Mouse (Mus musculus): ENCODE measurements around the gene Nyap1. TPM values are rescaled to one million over a fixed set of nuclear protein-coding genes. Genes with fewer than 3 reads are reported as not detected.

Nyap1 gene
- polyA plus RNA-seq, 1 experiment from 2014 or later = 1.0 TPM

DNA sequence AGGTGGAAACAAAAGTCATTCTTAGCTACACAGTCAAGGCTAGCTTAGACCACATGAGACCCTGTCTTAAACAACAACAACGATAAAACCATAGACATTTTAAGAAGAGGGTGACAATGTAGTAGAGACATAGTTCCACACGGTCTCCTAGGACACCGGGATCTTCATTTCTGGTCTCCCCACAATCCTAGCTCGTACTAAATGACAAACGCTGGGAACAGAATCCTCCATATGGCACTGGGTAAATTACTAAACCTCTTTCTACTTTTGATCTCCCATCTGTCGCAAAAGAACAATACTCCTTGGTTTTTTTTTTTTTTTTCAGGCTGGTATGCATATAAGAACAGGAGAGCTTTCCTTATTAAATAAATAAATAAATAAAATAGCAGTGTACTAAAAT lies 58.9 kb downstream of the Nyap1 start:
- DNase-seq (ENCODE audit: low spot score) (no peak), ATAC-seq (ENCODE audit: low FRiP score, low TSS enrichment) (no peak)
- no peaks in the 10 kb centered on the region for H3K27me3 ChIP-seq (ENCODE audit: control insufficient read depth, insufficient read depth, low read length)
- H3K9me3 ChIP-seq (ENCODE audit: control insufficient read depth, low read length) = no peaks in the 10 kb centered on the region
- H3K4me2 ChIP-seq (replicated peaks; ENCODE audit: low read depth) = no peak overlapping the region
- no peak overlapping the region for H3K9ac ChIP-seq (ENCODE audit: low read length)
- H3K36me3 ChIP-seq (ENCODE audit: control insufficient read depth, insufficient read depth, low read length) = no peaks in the 10 kb centered on the region
- peaks cover 5% of the 10 kb centered on the region; the same call in 1 of the 2 replicates for H3K4me1 ChIP-seq (replicated peaks; ENCODE audit: control insufficient read depth, insufficient read depth)
- H3K4me3 ChIP-seq (ENCODE audit: low read depth, low read length) = no peak overlapping the region
- no peak overlapping the region for H3K27ac ChIP-seq (replicated peaks)
- TF ChIP-seq CTCF (IDR thresholded peaks at IDR 0.05; ENCODE audit: low read depth) = no peak
- no peak for TF ChIP-seq EP300 (optimal IDR thresholded peaks at IDR 0.05)
- WGBS = 86% methylated on average over 6 of the region's 6 CpGs

Other genes with a start within 250 kb of the Nyap1 start
- gene Pop7, start 239.1 kb downstream of the Nyap1 start, polyA plus RNA-seq (2015; fragmentation: Nextera tagmentation; extraction: Ambion mirVana) = 37.9 and 39.9 TPM in 2 replicates
- gene Gigyf1, start 223.1 kb downstream of the Nyap1 start, polyA plus RNA-seq (2015; fragmentation: Nextera tagmentation; extraction: Ambion mirVana) = 5.2 and 6.0 TPM in 2 replicates
- not detected in 2 replicates for gene Epo, start 208.4 kb downstream of the Nyap1 start, polyA plus RNA-seq (2015; fragmentation: Nextera tagmentation; extraction: Ambion mirVana)
- gene Gnb2, start 208.1 kb downstream of the Nyap1 start, polyA plus RNA-seq (2015; fragmentation: Nextera tagmentation; extraction: Ambion mirVana) = 345 and 374 TPM in 2 replicates
- 2.3 and 2.7 TPM in 2 replicates for gene Actl6b, start 188.1 kb downstream of the Nyap1 start, polyA plus RNA-seq (2015; fragmentation: Nextera tagmentation; extraction: Ambion mirVana)
- gene Tfr2, start 171.8 kb downstream of the Nyap1 start, polyA plus RNA-seq (2015; fragmentation: Nextera tagmentation; extraction: Ambion mirVana) = 1.2 and 1.3 TPM in 2 replicates
- gene Mospd3, start 140.5 kb downstream of the Nyap1 start, polyA plus RNA-seq (2015; fragmentation: Nextera tagmentation; extraction: Ambion mirVana) = 30.8 and 34.3 TPM in 2 replicates
- 77.3 and 85.9 TPM in 2 replicates for gene Pcolce, start 127.8 kb downstream of the Nyap1 start, polyA plus RNA-seq (2015; fragmentation: Nextera tagmentation; extraction: Ambion mirVana)
- 0.11 and 0.16 TPM in 2 replicates for gene Fbxo24, start 112.6 kb downstream of the Nyap1 start, polyA plus RNA-seq (2015; fragmentation: Nextera tagmentation; extraction: Ambion mirVana)
- 22.5 and 27.0 TPM in 2 replicates for gene Lrch4, start 112.5 kb downstream of the Nyap1 start, polyA plus RNA-seq (2015; fragmentation: Nextera tagmentation; extraction: Ambion mirVana)
- gene Gm20605, start 112.4 kb downstream of the Nyap1 start, polyA plus RNA-seq (2015; fragmentation: Nextera tagmentation; extraction: Ambion mirVana) = 2.4 and 3.4 TPM in 2 replicates
- 3.7 and 4.1 TPM in 2 replicates for gene Sap25, start 100.3 kb downstream of the Nyap1 start, polyA plus RNA-seq (2015; fragmentation: Nextera tagmentation; extraction: Ambion mirVana)
- 0.07 and 0.15 TPM in 2 replicates for gene Irs3, start 95.9 kb downstream of the Nyap1 start, polyA plus RNA-seq (2015; fragmentation: Nextera tagmentation; extraction: Ambion mirVana)
- 10.4 and 12.4 TPM in 2 replicates for gene Agfg2, start 56.9 kb downstream of the Nyap1 start, polyA plus RNA-seq (2015; fragmentation: Nextera tagmentation; extraction: Ambion mirVana)
- 100 and 110 TPM in 2 replicates for gene Tsc22d4, start 4.1 kb upstream of the Nyap1 start, polyA plus RNA-seq (2015; fragmentation: Nextera tagmentation; extraction: Ambion mirVana)
- gene Ppp1r35, start 37.2 kb upstream of the Nyap1 start, polyA plus RNA-seq (2015; fragmentation: Nextera tagmentation; extraction: Ambion mirVana) = 16.8 and 17.2 TPM in 2 replicates
- 5.8 and 6.8 TPM in 2 replicates for gene Mepce, start 46.0 kb upstream of the Nyap1 start, polyA plus RNA-seq (2015; fragmentation: Nextera tagmentation; extraction: Ambion mirVana)
- 2.6 and 2.7 TPM in 2 replicates for gene Zcwpw1, start 46.2 kb upstream of the Nyap1 start, polyA plus RNA-seq (2015; fragmentation: Nextera tagmentation; extraction: Ambion mirVana)
- 0.64 and 1.4 TPM in 2 replicates for gene Pilra, start 94.7 kb upstream of the Nyap1 start, polyA plus RNA-seq (2015; fragmentation: Nextera tagmentation; extraction: Ambion mirVana)
- 0.33 and 0.40 TPM in 2 replicates for gene Pilrb1, start 116.5 kb upstream of the Nyap1 start, polyA plus RNA-seq (2015; fragmentation: Nextera tagmentation; extraction: Ambion mirVana)
- gene Pilrb2, start 130.2 kb upstream of the Nyap1 start, polyA plus RNA-seq (2015; fragmentation: Nextera tagmentation; extraction: Ambion mirVana) = 0.49 and 0.88 TPM in 2 replicates
- 34.5 and 34.8 TPM in 2 replicates for gene Cyp3a13, start 180.0 kb upstream of the Nyap1 start, polyA plus RNA-seq (2015; fragmentation: Nextera tagmentation; extraction: Ambion mirVana)
- 0.92 TPM in 2 replicates for gene Gjc3, start 221.5 kb upstream of the Nyap1 start, polyA plus RNA-seq (2015; fragmentation: Nextera tagmentation; extraction: Ambion mirVana)
- gene Azgp1, start 239.9 kb upstream of the Nyap1 start, polyA plus RNA-seq (2015; fragmentation: Nextera tagmentation; extraction: Ambion mirVana) = 1.1 and 1.5 TPM in 2 replicates

Data from stomach, postnatal 0 days (tissue).